Mouse (Mus musculus) megakaryocyte, embryonic 14.5 days (primary cell): ENCODE results near the gene Lrrc29.

Source experiments
- FLI1 ChIP-seq: IDR thresholded peaks from 2 replicates; pipeline ENCODE4 v1.6.1; 2012; ENCODE audit warnings: low read length, inconsistent platforms, mixed read lengths
- GATA1 ChIP-seq: IDR thresholded peaks from 3 replicates; pipeline ENCODE4 v1.6.1; 2012; ENCODE audit warnings: mixed read lengths, low read length, inconsistent platforms, borderline replicate concordance

DNA sequence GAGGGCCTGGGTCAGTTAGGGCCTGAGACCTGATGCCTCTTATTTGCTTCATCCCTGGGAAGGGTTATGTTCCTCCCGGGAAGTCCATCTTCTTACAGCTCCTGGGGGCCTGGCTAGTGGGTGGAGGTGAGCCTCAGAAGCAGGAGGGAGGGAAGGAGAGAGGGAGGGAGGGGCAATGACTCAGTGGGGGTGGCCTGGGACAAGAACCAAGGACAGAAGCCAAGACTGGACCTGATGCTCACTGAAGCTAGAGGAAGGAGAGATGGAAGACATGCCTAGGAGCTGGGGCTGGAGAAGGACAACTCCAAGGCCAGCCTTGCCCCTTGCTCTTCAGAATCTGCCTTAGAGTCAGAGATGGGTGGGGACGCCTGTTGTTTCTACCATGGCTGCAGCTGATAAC is 47.0 kb upstream of the Lrrc29 start, which contains the start of gene Plekhg4:
- TF ChIP-seq GATA1: no peak
- no peak for TF ChIP-seq FLI1
